Mouse (Mus musculus): ENCODE results near the gene Mbtps1. TPM values are rescaled to one million over a fixed set of nuclear protein-coding genes. Genes with fewer than 3 reads are reported as not detected.

Mbtps1 gene
- polyA plus RNA-seq (2014; fragmentation: Nextera tagmentation; extraction: Ambion mirVana), result 42.5 and 64.8 TPM in 2 replicates

GRCm38 (mm10) chr8:119558603-119559401 is at the start of gene Mbtps1:
Gene Mbtps1 (minus strand): TSS chr8:119558735.
- peak within 1 kb of the TSS; percentile 84 for H3K9ac ChIP-seq (replicated peaks; ENCODE audit: low read depth, low read length)
- H3K27ac ChIP-seq (ENCODE audit: low read depth, low read length), result peak within 1 kb of the TSS; percentile 93
- H3K36me3 ChIP-seq (ENCODE audit: control insufficient read depth, insufficient read depth, low read length), result peaks cover 20% of the 10 kb centered on the region
- peak within 1 kb of the TSS; percentile 90 for H3K4me2 ChIP-seq (ENCODE audit: low read depth, low read length)
- no peaks in the 10 kb centered on the region for H3K27me3 ChIP-seq (ENCODE audit: control insufficient read depth, insufficient read depth, low read length)
- ATAC-seq (ENCODE audit: low read depth), result peak; percentile 95
- H3K9me3 ChIP-seq (ENCODE audit: control insufficient read depth, low read length), result no peaks in the 10 kb centered on the region
- peaks cover 23% of the 10 kb centered on the region for H3K4me1 ChIP-seq (ENCODE audit: control insufficient read depth, insufficient read depth, low read length)
- H3K4me3 ChIP-seq (ENCODE audit: low read depth, low read length), result peak within 1 kb of the TSS; percentile 74
- WGBS, result 8% methylated on average over 43 of the region's 63 CpGs

- Histone ChIP-seq H3K4me1 (ENCODE audit: control insufficient read depth, insufficient read depth, low read length) (peaks cover 7% of the 10 kb centered on the region; the same call in 1 of the 2 replicates), H3K9ac (replicated peaks; ENCODE audit: low read depth, low read length) (no peak overlapping the region), H3K9me3 (ENCODE audit: control insufficient read depth, low read length) (no peaks in the 10 kb centered on the region), H3K36me3 (ENCODE audit: control insufficient read depth, insufficient read depth, low read length) (peaks cover 12% of the 10 kb centered on the region; the same call in 1 of the 2 replicates), H3K4me2 (ENCODE audit: low read depth, low read length) (no peak overlapping the region), H3K27ac (ENCODE audit: low read depth, low read length) (no peak overlapping the region), H3K4me3 (ENCODE audit: low read depth, low read length) (no peak overlapping the region), H3K27me3 (ENCODE audit: control insufficient read depth, insufficient read depth, low read length) (no peaks in the 10 kb centered on the region)
- no peak for ATAC-seq (ENCODE audit: low read depth)
- 92% methylated on average over 2 of the region's 2 CpGs for WGBS
Measured at GRCm38 (mm10) chr8:119606224-119606623, 47.7 kb upstream of the Mbtps1 start.

GRCm38 (mm10) chr8:119604996-119605395 is 46.5 kb upstream of the Mbtps1 start, which contains the start of gene Taf1c:
Gene Taf1c (minus strand): TSS chr8:119605222.
- H3K9me3 ChIP-seq (ENCODE audit: control insufficient read depth, low read length), result no peaks in the 10 kb centered on the region
- H3K27me3 ChIP-seq (ENCODE audit: control insufficient read depth, insufficient read depth, low read length), result no peaks in the 10 kb centered on the region
- peak within 1 kb of the TSS; percentile 79 for H3K9ac ChIP-seq (replicated peaks; ENCODE audit: low read depth, low read length)
- ATAC-seq (ENCODE audit: low read depth), result peak; percentile 77; the same call in 1 of the 2 replicates
- WGBS, result under 1% methylated on average over 23 of the region's 23 CpGs
- peaks cover 7% of the 10 kb centered on the region; the same call in 1 of the 2 replicates for H3K4me1 ChIP-seq (ENCODE audit: control insufficient read depth, insufficient read depth, low read length)
- H3K36me3 ChIP-seq (ENCODE audit: control insufficient read depth, insufficient read depth, low read length), result peaks cover 23% of the 10 kb centered on the region
- H3K4me3 ChIP-seq (ENCODE audit: low read depth, low read length), result peak within 1 kb of the TSS; percentile 75
- peak within 1 kb of the TSS; percentile 91 for H3K4me2 ChIP-seq (ENCODE audit: low read depth, low read length)
- H3K27ac ChIP-seq (ENCODE audit: low read depth, low read length), result no peak within 1 kb of the TSS

- Histone ChIP-seq H3K36me3 (ENCODE audit: control insufficient read depth, insufficient read depth, low read length) (peaks cover 27% of the 10 kb centered on the region), H3K27me3 (ENCODE audit: control insufficient read depth, insufficient read depth, low read length) (no peaks in the 10 kb centered on the region), H3K4me2 (ENCODE audit: low read depth, low read length) (peak overlapping the region; percentile 91), H3K4me3 (ENCODE audit: low read depth, low read length) (peak overlapping the region; percentile 75), H3K27ac (ENCODE audit: low read depth, low read length) (no peak overlapping the region), H3K4me1 (ENCODE audit: control insufficient read depth, insufficient read depth, low read length) (peaks cover 7% of the 10 kb centered on the region; the same call in 1 of the 2 replicates), H3K9ac (replicated peaks; ENCODE audit: low read depth, low read length) (peak overlapping the region; percentile 79), H3K9me3 (ENCODE audit: control insufficient read depth, low read length) (no peaks in the 10 kb centered on the region)
- 42% methylated on average over 12 of the region's 12 CpGs for WGBS
- ATAC-seq (ENCODE audit: low read depth), result no peak
Measured at GRCm38 (mm10) chr8:119604398-119604803, 45.9 kb upstream of the Mbtps1 start.

- H3K4me1 ChIP-seq (ENCODE audit: control insufficient read depth, insufficient read depth, low read length), result peaks cover 7% of the 10 kb centered on the region; the same call in 1 of the 2 replicates
- peak overlapping the region; percentile 79 for H3K9ac ChIP-seq (replicated peaks; ENCODE audit: low read depth, low read length)
- no peak overlapping the region; the same call in 1 of the 2 replicates for H3K4me3 ChIP-seq (ENCODE audit: low read depth, low read length)
- H3K27me3 ChIP-seq (ENCODE audit: control insufficient read depth, insufficient read depth, low read length), result no peaks in the 10 kb centered on the region
- no peak for ATAC-seq (ENCODE audit: low read depth)
- peak overlapping the region; percentile 91 for H3K4me2 ChIP-seq (ENCODE audit: low read depth, low read length)
- 90% methylated on average over 4 of the region's 4 CpGs for whole genome bisulfite sequencing
- peaks cover 33% of the 10 kb centered on the region for H3K36me3 ChIP-seq (ENCODE audit: control insufficient read depth, insufficient read depth, low read length)
- H3K9me3 ChIP-seq (ENCODE audit: control insufficient read depth, low read length), result no peaks in the 10 kb centered on the region
- no peak overlapping the region for H3K27ac ChIP-seq (ENCODE audit: low read depth, low read length)
Measured at GRCm38 (mm10) chr8:119603771-119604170, 45.2 kb upstream of the Mbtps1 start.

GRCm38 (mm10) chr8:119591456-119591855 is 32.9 kb upstream of the Mbtps1 start:
- no peak for ATAC-seq (ENCODE audit: low read depth)
- Histone ChIP-seq H3K4me2 (ENCODE audit: low read depth, low read length) (no peak overlapping the region), H3K36me3 (ENCODE audit: control insufficient read depth, insufficient read depth, low read length) (no peaks in the 10 kb centered on the region), H3K9me3 (ENCODE audit: control insufficient read depth, low read length) (no peaks in the 10 kb centered on the region), H3K27me3 (ENCODE audit: control insufficient read depth, insufficient read depth, low read length) (no peaks in the 10 kb centered on the region), H3K4me1 (ENCODE audit: control insufficient read depth, insufficient read depth, low read length) (no peaks in the 10 kb centered on the region), H3K27ac (ENCODE audit: low read depth, low read length) (no peak overlapping the region), H3K9ac (replicated peaks; ENCODE audit: low read depth, low read length) (no peak overlapping the region), H3K4me3 (ENCODE audit: low read depth, low read length) (no peak overlapping the region)
- 91% methylated on average over 7 of the region's 7 CpGs for WGBS

- Histone ChIP-seq H3K9me3 (ENCODE audit: control insufficient read depth, low read length) (no peaks in the 10 kb centered on the region), H3K27ac (ENCODE audit: low read depth, low read length) (no peak overlapping the region), H3K9ac (replicated peaks; ENCODE audit: low read depth, low read length) (no peak overlapping the region), H3K4me2 (ENCODE audit: low read depth, low read length) (no peak overlapping the region), H3K36me3 (ENCODE audit: control insufficient read depth, insufficient read depth, low read length) (no peaks in the 10 kb centered on the region), H3K4me3 (ENCODE audit: low read depth, low read length) (no peak overlapping the region), H3K27me3 (ENCODE audit: control insufficient read depth, insufficient read depth, low read length) (no peaks in the 10 kb centered on the region), H3K4me1 (ENCODE audit: control insufficient read depth, insufficient read depth, low read length) (no peaks in the 10 kb centered on the region)
- WGBS, result 86% methylated on average over 14 of the region's 14 CpGs
- no peak for ATAC-seq (ENCODE audit: low read depth)
Measured at GRCm38 (mm10) chr8:119590348-119590747, 31.8 kb upstream of the Mbtps1 start.

- Histone ChIP-seq H3K9ac (replicated peaks; ENCODE audit: low read depth, low read length) (no peak overlapping the region), H3K27ac (ENCODE audit: low read depth, low read length) (no peak overlapping the region), H3K9me3 (ENCODE audit: control insufficient read depth, low read length) (no peaks in the 10 kb centered on the region), H3K4me3 (ENCODE audit: low read depth, low read length) (no peak overlapping the region), H3K4me2 (ENCODE audit: low read depth, low read length) (no peak overlapping the region), H3K36me3 (ENCODE audit: control insufficient read depth, insufficient read depth, low read length) (no peaks in the 10 kb centered on the region), H3K4me1 (ENCODE audit: control insufficient read depth, insufficient read depth, low read length) (no peaks in the 10 kb centered on the region), H3K27me3 (ENCODE audit: control insufficient read depth, insufficient read depth, low read length) (no peaks in the 10 kb centered on the region)
- WGBS, result 25% methylated on average over 10 of the region's 10 CpGs
- no peak for ATAC-seq (ENCODE audit: low read depth)
Measured at GRCm38 (mm10) chr8:119588844-119589243, 30.3 kb upstream of the Mbtps1 start.

GRCm38 (mm10) chr8:119588321-119588720 is 29.8 kb upstream of the Mbtps1 start:
- 66% methylated on average over 4 of the region's 4 CpGs for WGBS

More at GRCm38 (mm10) chr8:119588321-119588720, 29.8 kb upstream of the Mbtps1 start:
- Histone ChIP-seq H3K27me3 (ENCODE audit: control insufficient read depth, insufficient read depth, low read length) (no peaks in the 10 kb centered on the region), H3K4me3 (ENCODE audit: low read depth, low read length) (no peak overlapping the region), H3K27ac (ENCODE audit: low read depth, low read length) (no peak overlapping the region), H3K9me3 (ENCODE audit: control insufficient read depth, low read length) (no peaks in the 10 kb centered on the region), H3K4me1 (ENCODE audit: control insufficient read depth, insufficient read depth, low read length) (no peaks in the 10 kb centered on the region), H3K36me3 (ENCODE audit: control insufficient read depth, insufficient read depth, low read length) (no peaks in the 10 kb centered on the region), H3K9ac (replicated peaks; ENCODE audit: low read depth, low read length) (no peak overlapping the region), H3K4me2 (ENCODE audit: low read depth, low read length) (no peak overlapping the region)
- ATAC-seq (ENCODE audit: low read depth), result no peak
